Mouse (Mus musculus) cortical plate, adult 2 months (tissue): ENCODE data around the gene Camk2b.

ENCODE experiments used
- CTCF ChIP-seq: fragments of 200-500 bp; IDR thresholded peaks from 2 replicates; pipeline ENCODE4 v1.5.1; 2011; ENCODE audit warnings: mild to moderate bottlenecking, control low read depth, low read length; ENCODE audit not compliant: insufficient read depth; ENCODE audit errors: extremely low read depth
- POLR2A ChIP-seq: fragments of 200-500 bp; IDR thresholded peaks from 2 replicates; pipeline ENCODE4 v1.6.1; 2011; ENCODE audit warnings: mild to moderate bottlenecking, low read length, control low read depth; ENCODE audit not compliant: insufficient read depth; ENCODE audit errors: extremely low read depth

DNA sequence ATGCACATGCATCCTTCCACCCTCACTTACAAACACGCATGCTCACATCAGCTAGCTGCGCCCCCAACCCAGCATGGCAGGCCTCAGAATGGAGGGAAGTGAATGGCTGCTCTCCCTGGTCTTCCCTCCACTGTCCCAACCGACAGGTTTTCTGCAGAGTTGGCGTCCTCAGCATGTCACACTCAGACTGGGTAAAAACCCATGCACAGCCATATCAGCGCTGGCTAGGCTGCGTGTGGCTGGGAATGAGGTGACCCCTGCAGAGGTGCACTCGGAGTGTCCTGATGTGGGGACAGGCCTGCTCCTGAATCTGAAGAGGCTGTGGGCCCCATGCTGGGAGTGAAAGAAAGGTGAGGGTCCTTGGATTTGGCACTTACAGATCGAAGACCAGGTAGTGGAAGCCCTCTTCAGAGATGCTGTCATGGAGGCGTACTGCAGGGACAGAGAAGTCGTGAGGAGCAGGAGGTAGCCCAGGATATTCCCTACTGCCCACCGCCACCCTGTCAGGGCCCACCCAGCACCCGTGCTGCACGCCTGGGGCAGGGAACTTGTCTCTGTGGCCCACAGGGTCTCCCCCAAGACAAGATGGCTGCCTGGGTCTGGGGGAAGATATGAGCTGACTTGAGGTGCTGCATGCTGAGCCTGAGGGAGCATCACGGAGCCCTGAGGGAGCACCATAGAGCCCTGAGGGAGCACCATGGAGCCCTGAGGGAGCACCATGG is 65.0 kb downstream of the Camk2b start:
- TF ChIP-seq CTCF (no peak), POLR2A (no peak)
